8 mouse cellular contexts compared by ENCODE assay signal in the genomic region with DNA sequence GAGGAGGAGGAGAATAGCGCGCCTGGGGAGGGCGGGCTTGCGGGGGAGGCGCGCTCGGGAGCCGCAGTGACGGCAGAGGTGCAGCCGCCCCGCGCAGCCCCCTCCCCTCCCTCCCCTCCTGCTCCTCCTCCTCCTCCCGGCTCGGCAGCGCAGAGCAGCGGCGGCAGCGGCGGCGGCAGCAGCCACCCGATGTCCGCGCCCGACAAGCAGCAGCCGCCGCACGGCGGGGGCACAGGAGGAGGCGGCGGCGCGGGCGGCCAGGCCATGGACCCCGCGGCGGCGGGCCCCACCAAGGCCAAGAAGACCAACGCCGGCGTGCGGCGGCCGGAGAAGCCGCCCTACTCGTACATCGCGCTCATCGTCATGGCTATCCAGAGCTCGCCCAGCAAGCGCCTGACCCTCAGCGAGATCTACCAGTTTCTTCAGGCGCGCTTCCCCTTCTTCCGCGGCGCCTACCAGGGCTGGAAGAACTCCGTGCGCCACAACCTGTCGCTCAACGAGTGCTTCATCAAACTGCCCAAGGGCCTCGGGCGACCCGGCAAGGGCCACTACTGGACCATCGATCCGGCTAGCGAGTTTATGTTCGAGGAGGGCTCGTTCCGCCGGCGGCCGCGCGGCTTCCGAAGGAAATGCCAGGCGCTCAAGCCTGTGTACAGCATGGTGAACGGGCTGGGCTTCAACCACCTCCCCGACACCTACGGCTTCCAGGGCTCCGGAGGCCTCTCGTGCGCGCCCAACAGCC. TPM values are rescaled to one million over a fixed set of nuclear protein-coding genes. Genes with fewer than 3 reads are reported as not detected.
DNase-seq lines count a peak whose midpoint lies in the region; ATAC-seq lines count a peak whose summit lies in the region.

TSS of gene Foxf1 (plus strand) at position 177 of the 742 bp plus-strand sequence.

- DNase-seq in heart, embryonic 10.5 days (ENCODE audit: low spot score) = no peak
- no peak for DNase-seq in heart, adult 8-10 months (ENCODE audit: low spot score)
- DNase-seq in embryo, embryonic 10.5 days (ENCODE audit: low spot score) = peak; percentile 66
- no peak for DNase-seq in hindbrain, embryonic 14.5 days (ENCODE audit: low spot score)
- DNase-seq in lung, adult 18-20 months = peak; percentile 67 to 77
- DNase-seq in retina, postnatal 1 day = peak; percentile 68
- DNase-seq in spleen, postnatal 4 days (ENCODE audit: low spot score in 2 of 2) = no peak
- DNase-seq in spleen, postnatal 14 days (ENCODE audit: low spot score in 2 of 2) = no peak

- H3K36me3 ChIP-seq in heart, embryonic 10.5 days = no peaks in the 10 kb centered on the region; the same call in 1 of the 2 replicates
- no peaks in the 10 kb centered on the region for H3K36me3 ChIP-seq in hindbrain, embryonic 14.5 days (replicated peaks; ENCODE audit: control insufficient read depth, insufficient read depth)

- WGBS in heart, embryonic 10.5 days = under 1% methylated on average over 51 of the region's 83 CpGs
- under 1% methylated on average over 48 of the region's 83 CpGs for WGBS in hindbrain, embryonic 14.5 days

- H3K9me3 ChIP-seq in heart, embryonic 10.5 days = no peaks in the 10 kb centered on the region
- no peaks in the 10 kb centered on the region for H3K9me3 ChIP-seq in hindbrain, embryonic 14.5 days (ENCODE audit: control insufficient read depth, low read length)

- no peak for ATAC-seq in hindbrain, embryonic 14.5 days (ENCODE audit: low FRiP score)

- H3K27me3 ChIP-seq in heart, embryonic 10.5 days (ENCODE audit: insufficient read depth, poor library complexity, severe bottlenecking) = peaks cover 98% of the 10 kb centered on the region
- H3K27me3 ChIP-seq in hindbrain, embryonic 14.5 days (ENCODE audit: control insufficient read depth, insufficient read depth, low read length) = peaks cover 100% of the 10 kb centered on the region

- peak within 1 kb of the TSS; percentile 56 for H3K4me2 ChIP-seq in hindbrain, embryonic 14.5 days (replicated peaks)

- no peak within 1 kb of the TSS for H3K9ac ChIP-seq in hindbrain, embryonic 14.5 days

- peak within 1 kb of the TSS; percentile 82 for H3K27ac ChIP-seq in heart, embryonic 10.5 days
- no peak within 1 kb of the TSS for H3K27ac ChIP-seq in hindbrain, embryonic 14.5 days

- peak within 1 kb of the TSS; percentile 80 for H3K4me3 ChIP-seq in heart, embryonic 10.5 days
- peak within 1 kb of the TSS; percentile 28 for H3K4me3 ChIP-seq in hindbrain, embryonic 14.5 days (replicated peaks; ENCODE audit: low read length)

- peaks cover 44% of the 10 kb centered on the region for H3K4me1 ChIP-seq in heart, embryonic 10.5 days
- peaks cover 21% of the 10 kb centered on the region; the same call in 1 of the 2 replicates for H3K4me1 ChIP-seq in hindbrain, embryonic 14.5 days (replicated peaks; ENCODE audit: control insufficient read depth, insufficient read depth, low read length)

RNA-seq across cellular contexts. Expression of gene Foxf1, which starts in this region (rescaled TPM):
- 3.1 and 41.3 TPM in 2 replicates for polyA plus RNA-seq in heart, embryonic 10.5 days (2016; fragmentation: Nextera tagmentation; extraction: Ambion mirVana)
- total RNA-seq in heart, adult 8-10 months (2022) = under 1 TPM in 3 of 4 experiments, not detected in 1; 0.19 to 0.34 (median 0.33) TPM
- 1.1 and 1.7 TPM in 2 replicates for polyA plus RNA-seq in hindbrain, embryonic 14.5 days (2014; fragmentation: Nextera tagmentation; extraction: Ambion mirVana)

Comparison
In these comparisons a context has a peak if more than half of its experiments do, and no peak if none do; other contexts are left out.
1. DNase-seq: peak in embryo, embryonic 10.5 days (single experiment), lung, adult 18-20 months (2 of 2) and retina, postnatal 1 day (single experiment); none in heart, embryonic 10.5 days (single experiment), heart, adult 8-10 months (single experiment), hindbrain, embryonic 14.5 days (single experiment), spleen, postnatal 4 days (0 of 2) and spleen, postnatal 14 days (0 of 2).